ENCODE assay signal across 15 mouse cellular contexts in genomic region chr9:94976191-94976590, GRCm38 (mm10).
"Had no signal": no experiment of that assay in that cellular context is flagged by ENCODE, and none has a peak within 500 bp of the region (broad histone marks: within the 10 kb centered on the region; RNA-seq: fewer than 3 reads in every experiment).

No protein-coding gene starts in this region.

- H3K27ac ChIP-seq: neural tube, embryonic 13.5 days; neural tube, embryonic 15.5 days; stomach, embryonic 15.5 days; stomach, postnatal 0 days had no signal

- H3K4me3 ChIP-seq: neural tube, embryonic 13.5 days; neural tube, embryonic 15.5 days; stomach, embryonic 15.5 days had no signal

- H3K4me1 ChIP-seq: neural tube, embryonic 13.5 days; neural tube, embryonic 15.5 days; stomach, embryonic 15.5 days had no signal

- DNase-seq: retina, postnatal 1 day; right cerebral cortex, adult 18-20 months; right cerebral cortex, postnatal 14 days; right cerebral cortex, postnatal 25 days; right cerebral cortex, postnatal 4 days; spleen, adult 18-20 months; thymus, adult 18-20 months; thymus, adult 2 months; thymus, postnatal 14 days; thymus, postnatal 25 days; thymus, postnatal 4 days had no signal

- H3K9me3 ChIP-seq: neural tube, embryonic 13.5 days; neural tube, embryonic 15.5 days; stomach, embryonic 15.5 days had no signal

- H3K4me2 ChIP-seq: neural tube, embryonic 13.5 days; neural tube, embryonic 15.5 days; stomach, embryonic 15.5 days had no signal

- H3K9ac ChIP-seq: neural tube, embryonic 13.5 days; neural tube, embryonic 15.5 days; stomach, embryonic 15.5 days had no signal

- H3K27me3 ChIP-seq: neural tube, embryonic 13.5 days; neural tube, embryonic 15.5 days; stomach, embryonic 15.5 days had no signal

- H3K36me3 ChIP-seq: neural tube, embryonic 13.5 days; neural tube, embryonic 15.5 days; stomach, embryonic 15.5 days had no signal
